Mouse (Mus musculus) hindbrain, embryonic 11.5 days (tissue): ENCODE results near the gene Zfp759. TPM values are rescaled to one million over a fixed set of nuclear protein-coding genes. Genes with fewer than 3 reads are reported as not detected.
A peak's percentile ranks its signal among the peaks of the same experiment; 100 is the strongest.

ENCODE experiments used
- ATAC-seq: fragments of 200-750 bp; cut with Nextera tagmentation; 2 replicates; pipeline ENCODE4 v1.8.0; 2017; ENCODE audit warnings: mild to moderate bottlenecking, moderate TSS enrichment, moderate library complexity; ENCODE audit not compliant: low FRiP score
- DNase-seq: peaks from one replicate; pipeline ENCODE4 v3.0.0-alpha.2; 2015; ENCODE audit warnings: low spot score
- H3K27ac ChIP-seq: fragments of 300-500 bp; sonication (generic); 2 replicates; pipeline ENCODE4 v1.5.1; 2014; ENCODE audit warnings: mild to moderate bottlenecking, low read depth, low read length
- H3K27me3 ChIP-seq: fragments of 300-500 bp; sonication (generic); 2 replicates; pipeline ENCODE4 v1.6.1; 2014; ENCODE audit warnings: mild to moderate bottlenecking, low read length, moderate library complexity, mixed read lengths; ENCODE audit not compliant: control insufficient read depth, insufficient read depth
- H3K36me3 ChIP-seq: fragments of 300-500 bp; sonication (generic); 2 replicates; pipeline ENCODE4 v1.6.1; 2014; ENCODE audit warnings: mild to moderate bottlenecking, low read length, moderate library complexity, mixed read lengths; ENCODE audit not compliant: control insufficient read depth, insufficient read depth
- H3K4me1 ChIP-seq: fragments of 300-500 bp; sonication (generic); replicated peaks from 2 replicates; pipeline ENCODE4 v1.6.1; 2014; ENCODE audit warnings: low read length, mixed read lengths; ENCODE audit not compliant: control insufficient read depth, insufficient read depth
- H3K4me2 ChIP-seq: fragments of 300-500 bp; sonication (generic); replicated peaks from 2 replicates; pipeline ENCODE4 v1.6.1; 2014; ENCODE audit warnings: mild to moderate bottlenecking, low read depth, low read length
- H3K4me3 ChIP-seq: fragments of 300-500 bp; sonication (generic); 2 replicates; pipeline ENCODE4 v1.5.1; 2014; ENCODE audit warnings: low read depth, low read length
- H3K9ac ChIP-seq: fragments of 300-500 bp; sonication (generic); 2 replicates; pipeline ENCODE4 v1.6.1; 2014; ENCODE audit warnings: low read depth, low read length
- H3K9me3 ChIP-seq: fragments of 300-500 bp; sonication (generic); 2 replicates; pipeline ENCODE4 v1.6.1; 2016; ENCODE audit warnings: low read length; ENCODE audit not compliant: control insufficient read depth
- WGBS: fragments of 180-500 bp; shearing (Covaris S2); extraction: QIAGEN DNeasy Blood & Tissue Kit; methylation state at CpG from one replicate; pipeline ENCODE4 v1.1.7; 2014; 5-methylcytosine and 5-hydroxymethylcytosine counted together
- polyA plus RNA-seq: library from polyadenylated mRNA; unstranded; fragments of >200 nt; fragmentation: Nextera tagmentation; extraction: Ambion mirVana; gene quantifications from 2 replicates; pipeline ENCODE4 v1.2.1, GENCODE M21; 2014

Zfp759 gene
- polyA plus RNA-seq, 1 experiment from 2014 or later = 3.3 TPM

- WGBS = 35% methylated on average over 5 of the region's 5 CpGs
- no peak for ATAC-seq
These were observed 52.2 kb downstream of the Zfp759 start for GRCm38 (mm10) chr13:67173723-67174055.

More at GRCm38 (mm10) chr13:67173723-67174055, 52.2 kb downstream of the Zfp759 start:
- Histone ChIP-seq H3K9ac (peak overlapping the region; percentile 58; the same call in 1 of the 2 replicates), H3K27me3 (no peaks in the 10 kb centered on the region), H3K27ac (no peak overlapping the region), H3K4me1 (no peaks in the 10 kb centered on the region), H3K36me3 (no peaks in the 10 kb centered on the region), H3K4me2 (peak overlapping the region; percentile 39), H3K4me3 (peak overlapping the region; percentile 51; the same call in 1 of the 2 replicates), H3K9me3 (no peaks in the 10 kb centered on the region)
- DNase-seq = peak; percentile 1

Other genes starting within 250 kb of the Zfp759 start
- 0.66 and 1.5 TPM in 2 replicates for gene Gm10767, start 216.7 kb upstream of the Zfp759 start, polyA plus RNA-seq
- gene Zfp712, start 60.5 kb upstream of the Zfp759 start, polyA plus RNA-seq = 5.8 TPM in 2 replicates
- gene Zfp708, start 23.7 kb upstream of the Zfp759 start, polyA plus RNA-seq = 9.2 and 9.6 TPM in 2 replicates
- 1.9 and 3.3 TPM in 2 replicates for gene Gm28557, start 13.1 kb upstream of the Zfp759 start, polyA plus RNA-seq
- gene Rslcan18, start 5.4 kb upstream of the Zfp759 start, polyA plus RNA-seq = 0.14 and 0.26 TPM in 2 replicates
- 4.5 and 5.4 TPM in 2 replicates for gene Rsl1, start 51.5 kb downstream of the Zfp759 start, polyA plus RNA-seq
- gene Zfp455, start 72.8 kb downstream of the Zfp759 start, polyA plus RNA-seq = 0.86 and 1.2 TPM in 2 replicates
- 2.9 and 4.0 TPM in 2 replicates for gene Zfp458, start 156.8 kb downstream of the Zfp759 start, polyA plus RNA-seq
- 0.43 and 0.56 TPM in 2 replicates for gene Zfp457, start 184.8 kb downstream of the Zfp759 start, polyA plus RNA-seq
- 1.6 and 1.7 TPM in 2 replicates for gene Zfp595, start 210.9 kb downstream of the Zfp759 start, polyA plus RNA-seq
- not detected in 2 replicates for gene Gm28044, start 238.9 kb downstream of the Zfp759 start, polyA plus RNA-seq
- 0.75 and 1.2 TPM in 2 replicates for gene Zfp953, start 238.9 kb downstream of the Zfp759 start, polyA plus RNA-seq